Mouse (Mus musculus) left cerebral cortex, postnatal 10 days (tissue): Measurements from ENCODE around the gene Bola3. TPM values are rescaled to one million over a fixed set of nuclear protein-coding genes. Genes with fewer than 3 reads are reported as not detected.

Experiments
- DNase-seq, 2 experiments: peaks; one replicate each; pipeline ENCODE4 v3.0.0; 2021 to 2022; ENCODE audit warnings: low spot score in 2 of 2, mixed read lengths in 1 of 2; ENCODE audit errors: extremely low spot score in 1 of 2
- intact Hi-C: fragments of 180-260 bp; cut with DNase I; formaldehyde crosslinking; loops from one replicate; pipeline ENCODE4 v1.15.1; 2025
- total RNA-seq, 2 experiments: library from RNA; stranded (reverse); gene quantifications; 2 replicates each; pipeline ENCODE4 v1.2.3; 2021

Bola3 gene
- 10 to 100 TPM; 33.7 to 36.7 TPM for total RNA-seq

DNA sequence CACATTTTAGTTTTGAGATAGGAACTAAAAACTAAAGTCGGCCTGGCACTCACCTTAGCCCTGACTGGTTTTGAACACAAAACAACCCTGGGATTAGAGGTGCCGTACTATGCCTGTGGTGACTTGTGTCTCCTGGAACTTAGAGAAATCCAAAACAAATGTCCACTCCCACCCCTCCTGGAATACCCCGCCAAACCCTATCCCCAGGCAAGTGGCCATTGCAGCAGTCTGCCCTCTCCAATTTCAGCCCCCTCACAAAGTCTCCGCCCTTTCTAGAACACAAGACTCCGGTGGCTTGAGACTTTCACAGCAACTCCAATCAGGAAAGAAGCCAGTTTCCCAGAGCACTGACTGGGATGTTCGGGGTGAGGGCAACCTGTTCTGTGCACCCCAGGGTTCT, at the start of gene Bola3:
Bola3 (plus strand) TSS at position 275 of the 400 bp plus-strand sequence.
- intact Hi-C loops = no loop called here
- no peak for DNase-seq

- intact Hi-C loops = no loop called here
Measured at GRCm38 (mm10) chr6:83300447-83301229, 48.3 kb upstream of the Bola3 start.

GRCm38 (mm10) chr6:83301294-83301693, 47.7 kb upstream of the Bola3 start:
- no peak for DNase-seq
- intact Hi-C loops = no loop called here

More at GRCm38 (mm10) chr6:83300447-83301229, 48.3 kb upstream of the Bola3 start:
- no peak for DNase-seq

DNA sequence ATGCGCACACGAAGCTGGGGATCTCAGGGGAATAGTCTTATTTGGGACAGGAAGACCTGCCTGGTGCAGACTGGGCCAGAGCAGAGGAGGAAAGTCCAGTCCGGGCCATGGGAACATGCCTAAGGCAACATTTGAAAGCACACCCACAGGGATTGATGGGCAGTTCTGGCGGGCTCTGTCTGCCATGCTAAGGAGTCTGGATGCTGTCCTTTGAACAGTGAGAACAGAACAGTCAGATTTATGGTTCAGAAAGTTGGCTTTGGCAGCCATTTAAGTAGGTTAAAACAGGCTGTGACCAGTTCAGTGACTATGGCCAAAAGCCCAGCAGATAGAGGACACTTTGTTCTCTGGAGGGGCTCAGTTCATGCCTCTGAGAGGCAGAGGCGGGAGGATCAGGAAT, 46.7 kb upstream of the Bola3 start:
- no peak for DNase-seq
- intact Hi-C loops = no loop called here

DNA sequence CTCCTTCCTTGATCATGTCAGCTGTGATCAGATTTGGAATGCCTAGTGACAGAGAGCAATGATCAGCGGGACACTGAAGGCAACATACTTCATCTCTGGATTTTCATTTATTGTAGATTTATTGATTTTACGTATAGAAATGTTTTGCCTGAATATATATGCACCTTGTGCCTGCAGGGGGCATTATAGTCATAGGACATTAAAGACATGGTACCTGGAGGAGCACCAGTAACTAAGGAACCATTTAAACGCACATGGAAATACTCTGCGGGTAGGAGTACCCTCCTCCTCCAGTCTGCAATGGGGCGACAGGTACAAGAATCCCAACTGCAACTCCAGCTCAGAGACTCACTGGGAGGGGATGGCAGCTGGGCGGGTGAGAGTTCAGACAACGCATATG, 39.9 kb upstream of the Bola3 start:
- DNase-seq = no peak
- intact Hi-C loops = no loop called here

DNA sequence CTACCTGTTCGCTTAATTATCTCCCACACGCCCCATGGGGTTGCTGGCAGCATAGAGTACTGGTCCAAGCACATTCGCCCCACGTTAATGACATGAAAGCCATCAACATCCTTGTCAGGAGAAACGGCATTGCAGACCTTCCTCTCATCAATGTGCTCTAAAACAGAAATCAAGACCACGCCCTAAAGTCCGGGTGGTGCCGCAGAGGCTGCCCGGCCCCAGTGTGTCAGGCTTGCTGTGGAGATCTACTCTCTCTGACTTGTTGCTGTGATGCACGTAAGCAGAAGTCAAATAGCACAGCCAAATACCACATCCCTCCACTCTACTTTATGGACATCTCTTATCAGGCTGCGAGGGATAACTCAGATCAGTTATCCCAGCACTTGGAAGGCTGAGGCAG, 37.7 kb upstream of the Bola3 start:
- intact Hi-C loops = no loop called here
- DNase-seq = no peak

- DNase-seq = no peak
- intact Hi-C loops = no loop called here
Measured at GRCm38 (mm10) chr6:83312021-83312420, 36.9 kb upstream of the Bola3 start.

- DNase-seq = no peak
- intact Hi-C loops = no loop called here
Measured at GRCm38 (mm10) chr6:83312514-83312913, 36.4 kb upstream of the Bola3 start.

- no peak for DNase-seq
- intact Hi-C loops = no loop called here
Measured at GRCm38 (mm10) chr6:83315293-83315692, 33.7 kb upstream of the Bola3 start.

GRCm38 (mm10) chr6:83316022-83316421, 32.9 kb upstream of the Bola3 start:
- no peak for DNase-seq
- intact Hi-C loops = no loop called here

GRCm38 (mm10) chr6:83317108-83317741, 31.7 kb upstream of the Bola3 start:
- intact Hi-C loops = no loop called here
- DNase-seq = peak; percentile 92 to 95

- DNase-seq = no peak
- intact Hi-C loops = loop anchor here (10.0 kb wide), 1 partner anchor 107 kb away; the partner anchor contains the start of gene Slc4a5
Measured at GRCm38 (mm10) chr6:83321927-83322326, 27.0 kb upstream of the Bola3 start.

DNA sequence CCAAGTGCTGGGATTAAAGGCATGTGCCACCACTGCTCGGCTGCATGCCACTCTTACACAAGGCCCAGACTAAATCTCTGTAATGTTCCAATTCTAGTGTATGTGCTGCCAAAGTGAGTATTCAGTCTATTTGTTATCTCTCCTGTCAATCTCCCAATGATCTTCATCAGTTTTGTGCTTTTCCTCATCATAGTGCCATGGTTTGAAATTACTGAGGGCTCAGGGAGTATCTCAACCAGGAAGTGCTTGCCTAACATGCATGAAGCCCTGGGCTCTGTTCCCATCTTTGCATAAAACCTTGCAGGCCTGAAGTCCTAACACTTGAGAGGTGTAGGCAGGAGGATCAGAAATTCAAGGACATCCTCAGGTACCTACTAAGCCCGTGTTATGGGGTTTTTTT, 26.2 kb upstream of the Bola3 start:
- intact Hi-C loops = loop anchor here (10.0 kb wide), 1 partner anchor 108 kb away; the partner anchor contains the start of gene Slc4a5
- no peak for DNase-seq

DNA sequence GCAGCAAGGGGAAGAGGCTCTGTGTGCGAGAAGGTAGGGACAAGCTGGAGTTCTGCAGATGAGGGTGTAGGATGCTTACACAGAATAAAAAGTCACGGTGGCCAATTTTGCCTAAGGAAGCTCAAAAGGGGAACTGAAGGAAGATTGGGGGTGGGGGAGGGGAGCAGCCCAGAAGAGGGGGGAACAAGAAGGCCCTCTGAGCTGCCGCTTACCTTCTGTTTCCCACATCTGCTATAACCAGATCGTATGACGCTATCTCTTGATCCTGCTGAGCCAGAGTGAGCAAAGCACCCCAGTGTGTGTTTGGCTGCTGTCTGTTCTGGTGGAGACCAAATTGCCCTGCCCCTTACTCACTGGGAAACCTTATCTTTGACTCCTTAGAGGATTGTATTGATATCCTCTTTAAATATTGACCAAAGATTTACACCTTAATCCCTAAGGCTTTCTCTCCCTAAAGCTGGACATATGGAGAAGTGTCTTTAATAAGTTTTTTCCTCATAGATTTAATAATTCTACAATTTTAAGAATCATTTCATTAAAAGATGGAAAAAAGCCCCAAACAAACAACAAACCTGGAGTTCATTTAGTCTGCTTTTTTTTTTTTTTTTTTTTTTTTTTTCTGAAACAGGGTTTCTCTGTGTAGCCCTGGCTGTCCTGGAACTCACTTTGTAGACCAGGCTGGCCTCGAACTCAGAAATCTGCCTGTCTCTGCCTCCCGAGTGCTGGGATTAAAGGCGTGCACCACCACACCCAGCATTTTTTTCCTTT, 25.1 kb upstream of the Bola3 start:
- intact Hi-C loops = loop anchor here (10.0 kb wide), 1 partner anchor 109 kb away; the partner anchor contains the start of gene Slc4a5
- no peak for DNase-seq

DNA sequence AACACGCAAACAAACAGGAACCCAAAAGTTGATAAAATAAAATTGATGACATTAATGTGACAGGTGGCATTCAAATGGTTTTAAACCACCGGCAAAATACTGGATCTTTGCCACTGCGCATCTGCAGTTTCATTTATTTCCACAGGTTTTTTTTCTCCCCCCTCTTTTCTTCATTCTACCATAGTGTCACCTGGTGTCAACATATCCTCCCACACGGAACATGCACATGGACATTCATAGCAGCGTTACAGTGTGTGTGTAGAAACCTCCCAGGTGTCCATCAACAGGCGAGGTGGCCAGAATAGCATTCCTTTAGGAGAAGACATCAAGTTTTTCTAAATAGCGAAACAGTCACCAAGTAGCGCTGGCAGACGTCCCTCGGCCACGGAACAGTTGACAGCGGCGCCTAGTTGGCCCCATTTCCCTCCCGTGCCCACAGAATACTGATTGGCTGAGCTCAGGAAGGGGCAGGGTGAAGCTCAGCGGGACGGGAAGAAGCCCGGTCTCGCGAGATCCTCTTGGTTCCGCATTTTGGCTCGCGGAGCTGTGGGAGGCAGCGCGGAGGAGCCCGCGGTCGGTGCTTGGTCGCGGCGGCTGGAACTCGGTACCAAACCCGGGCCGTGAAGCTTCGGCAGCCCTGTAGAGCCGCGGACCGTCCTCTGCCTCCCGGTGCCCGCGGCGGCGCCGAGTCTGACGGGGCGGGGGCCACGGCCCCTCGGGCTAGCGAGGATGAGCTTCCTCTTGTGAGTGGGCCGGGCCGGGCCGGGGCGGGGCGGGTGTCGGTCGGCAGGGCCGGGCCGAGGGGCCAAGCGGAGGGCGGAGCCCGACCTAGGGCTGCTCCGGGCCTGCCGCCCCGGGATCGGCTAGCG, 23.2 kb upstream of the Bola3 start, which contains the start of the genes Mthfd2 and Mob1a:
Mthfd2 (minus strand) TSS at position 384 of the 869 bp plus-strand sequence.
Mob1a (plus strand) TSS at position 492 of the 869 bp plus-strand sequence.
- intact Hi-C loops = loop anchor here (10.0 kb wide), 1 partner anchor 111 kb away; the partner anchor contains the start of gene Slc4a5
- peak; percentile 94 to 96 for DNase-seq

DNA sequence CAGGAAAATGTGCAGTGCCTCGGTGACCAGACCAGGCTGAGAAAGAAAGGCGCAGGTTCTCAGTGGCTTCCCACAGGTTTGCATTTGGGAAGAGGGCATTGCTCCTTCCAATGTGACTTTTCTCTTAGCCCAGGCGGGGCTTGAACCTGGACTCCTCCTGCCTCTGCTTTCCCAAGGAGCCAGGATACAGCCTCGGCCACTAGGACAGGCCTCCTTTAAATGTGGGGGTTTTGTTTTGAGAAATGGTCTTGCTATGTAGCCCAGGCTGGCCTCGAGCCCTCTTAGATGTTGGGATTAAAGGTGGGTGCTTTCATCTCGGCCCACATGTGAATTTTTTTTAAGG, 22.6 kb upstream of the Bola3 start:
- DNase-seq = no peak
- intact Hi-C loops = loop anchor here (10.0 kb wide), 1 partner anchor 112 kb away; the partner anchor contains the start of gene Slc4a5

DNA sequence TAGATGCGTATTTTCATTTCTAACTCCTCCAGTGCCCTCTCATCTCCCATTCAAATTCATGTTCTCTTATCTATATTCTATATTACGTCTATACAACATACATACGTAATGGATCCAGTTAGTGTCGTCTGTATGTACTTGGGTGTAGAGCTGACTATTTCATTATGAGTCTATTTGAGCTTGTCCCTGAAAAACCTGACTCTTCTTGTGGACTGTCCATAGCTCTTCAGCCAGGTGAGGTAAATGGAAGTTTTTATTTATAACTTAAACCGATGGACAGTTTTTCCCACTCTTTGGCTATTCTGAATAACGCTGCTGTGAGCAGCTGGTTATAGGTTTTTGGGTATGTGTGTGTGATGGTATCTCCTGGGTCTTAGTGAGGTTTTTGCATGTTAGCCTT, 22.2 kb upstream of the Bola3 start:
- no peak for DNase-seq
- intact Hi-C loops = loop anchor here (10.0 kb wide), 1 partner anchor 112 kb away; the partner anchor contains the start of gene Slc4a5

GRCm38 (mm10) chr6:83327591-83328190, 21.3 kb upstream of the Bola3 start:
- intact Hi-C loops = loop anchor here (10.0 kb wide), 1 partner anchor 113 kb away; the partner anchor contains the start of gene Slc4a5
- DNase-seq = no peak
